Mouse (Mus musculus) cerebral cortex, adult 2 months (tissue): ENCODE data around the gene Gm13199.

Experiments
- WGBS: fragments of 180-500 bp; shearing (Covaris S2); methylation state at CpG from one replicate; pipeline ENCODE4 v1.1.7; 2018; 5-methylcytosine and 5-hydroxymethylcytosine counted together

Gene Gm13199

GRCm38 (mm10) chr2:5822449-5822848 lies 40.3 kb downstream of the Gm13199 start:
- WGBS: 94% methylated on average over 6 of the region's 6 CpGs

GRCm38 (mm10) chr2:5821264-5821663 lies 41.5 kb downstream of the Gm13199 start:
- 96% methylated on average over 10 of the region's 10 CpGs for WGBS
